Mouse (Mus musculus) right cerebral cortex, adult 18-20 months (tissue): ENCODE results near the gene Zfp874b.
"Not testable (repeated sequence)": the region's sequence is repeated elsewhere in the genome, so short reads cannot be mapped to it uniquely, and the experiment has no call there.

Experiments used
- DNase-seq: peaks from one replicate; pipeline ENCODE4 v3.0.0; 2022; ENCODE audit warnings: mixed read lengths

The Zfp874b gene

DNA sequence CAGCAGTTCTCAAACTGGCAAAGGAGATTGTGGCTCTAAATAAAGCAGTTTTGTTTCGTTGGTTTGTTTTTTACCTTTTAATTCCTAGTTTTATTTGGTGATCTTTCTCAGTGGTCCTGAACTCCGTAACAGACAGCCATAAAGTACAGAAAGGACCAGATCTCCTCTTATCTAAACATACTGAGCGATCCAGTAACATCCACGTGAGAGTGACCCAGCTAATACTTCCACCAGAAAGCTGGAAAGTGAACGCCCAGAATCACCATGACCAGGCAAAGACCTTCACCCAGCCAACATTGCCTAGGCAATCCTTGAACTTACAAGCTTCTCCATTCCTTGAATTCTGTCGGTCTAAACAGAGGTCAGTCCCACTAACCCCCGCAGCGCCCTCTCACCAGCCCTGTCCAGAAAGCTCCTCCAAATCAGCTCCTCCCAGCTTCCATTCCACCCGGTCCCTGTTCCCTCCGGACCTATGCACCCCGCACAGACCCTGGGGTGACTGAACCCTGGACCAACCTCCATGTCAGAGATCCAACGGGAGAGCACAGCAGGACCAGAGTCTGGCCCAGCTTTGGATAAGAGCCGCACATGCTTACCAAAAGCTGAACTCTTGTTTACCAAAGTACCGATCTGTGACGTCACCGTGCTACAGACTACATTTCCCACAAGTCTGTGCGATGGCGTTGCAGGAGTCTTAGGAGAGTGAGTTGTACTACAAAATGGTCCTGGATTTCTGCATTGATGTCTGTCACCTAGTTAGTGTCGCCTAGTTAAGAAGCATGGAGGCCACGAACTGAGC is at the start of gene Zfp874b:
Gene Zfp874b, minus strand, starts transcription at position 634 of the 799 bp plus-strand sequence.
- peak; percentile 91 for DNase-seq

DNA sequence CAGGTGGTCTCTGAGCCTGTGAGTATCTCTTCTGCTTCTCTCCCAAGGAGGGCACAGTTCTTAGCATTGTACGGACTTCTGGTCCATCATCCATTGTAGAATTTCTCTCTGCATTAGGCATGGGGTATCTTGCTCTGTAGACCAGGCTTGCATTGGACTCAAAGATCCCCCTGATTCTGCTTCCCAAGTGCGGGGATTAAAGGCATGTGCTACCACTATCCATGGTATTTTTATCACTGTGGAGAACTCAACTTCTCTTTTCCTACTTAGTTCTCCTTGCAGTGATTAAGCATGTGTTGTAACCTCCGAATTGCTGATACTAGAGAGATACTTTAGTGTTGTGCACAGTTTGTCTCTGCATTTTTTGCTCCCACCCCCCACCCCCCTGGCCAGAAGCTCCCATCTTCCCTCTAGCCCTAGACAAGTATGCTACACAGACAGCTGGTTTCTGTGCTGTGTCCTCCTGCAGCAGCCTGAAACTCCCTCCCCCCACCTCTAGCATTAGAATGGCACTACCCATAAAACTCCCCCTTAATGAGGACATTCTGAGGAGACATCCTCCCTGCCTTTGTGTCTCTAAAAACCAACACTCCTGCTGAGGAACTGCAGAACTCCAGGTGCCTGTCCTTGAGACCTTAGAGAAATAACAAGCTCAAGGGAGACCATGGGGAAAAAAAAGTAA is 43.1 kb upstream of the Zfp874b start:
- no peak for DNase-seq

DNA sequence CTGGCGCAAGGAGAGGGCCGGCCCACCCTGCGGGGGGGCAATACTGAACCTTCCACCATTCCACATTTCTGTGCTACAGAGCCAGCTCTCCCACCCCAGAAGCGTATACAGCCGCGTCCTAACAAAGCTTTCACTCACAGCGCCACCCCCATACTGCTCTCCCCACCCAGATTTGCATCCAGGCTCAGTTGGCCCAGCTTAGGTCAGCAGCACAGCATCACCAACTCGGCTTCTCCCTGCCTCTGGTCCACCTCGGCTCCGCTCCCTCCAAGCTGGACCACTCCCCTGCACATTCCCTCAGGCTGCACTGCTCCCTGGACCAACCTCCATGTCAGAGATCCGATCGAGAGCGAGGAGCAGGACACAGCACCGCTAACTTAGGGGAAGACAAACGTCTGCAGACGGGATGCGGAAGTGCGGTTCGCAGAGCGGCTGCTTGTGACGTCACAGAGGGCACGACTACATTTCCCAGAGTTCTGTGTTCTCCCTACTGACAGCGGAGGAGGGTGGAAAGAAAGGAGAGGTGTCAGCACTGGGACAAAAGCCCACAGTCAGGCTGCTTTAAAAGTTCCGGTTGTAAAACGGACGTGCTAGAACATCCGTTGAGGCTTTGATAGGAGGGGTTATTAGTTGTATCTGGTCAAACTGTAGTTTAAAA is 41.8 kb upstream of the Zfp874b start, which contains the start of the genes Gm26965 and Zfp87:
Gene Gm26965, minus strand, starts transcription at position 399 of the 658 bp plus-strand sequence.
Gene Zfp87, minus strand, starts transcription at position 425 of the 658 bp plus-strand sequence.
- peak; percentile 96 for DNase-seq

DNA sequence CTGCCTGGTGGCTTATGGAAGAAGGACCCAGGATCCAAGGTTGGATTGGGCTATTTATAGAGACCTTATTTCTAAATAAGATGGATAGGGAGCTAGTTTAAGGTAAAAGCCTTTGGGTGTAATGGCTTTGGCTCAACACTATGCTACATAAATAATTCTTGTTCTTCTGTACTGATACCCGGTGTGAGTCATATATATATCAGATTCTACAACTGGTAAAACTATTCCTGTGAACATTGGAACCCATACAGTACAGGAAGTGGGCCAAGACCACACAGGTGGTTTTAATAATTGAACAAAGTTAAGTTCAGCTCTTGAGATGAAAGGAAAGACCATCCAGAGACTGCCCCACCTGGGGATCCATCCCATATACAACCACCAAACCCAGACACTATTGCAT is 16.9 kb upstream of the Zfp874b start:
- no peak for DNase-seq

DNA sequence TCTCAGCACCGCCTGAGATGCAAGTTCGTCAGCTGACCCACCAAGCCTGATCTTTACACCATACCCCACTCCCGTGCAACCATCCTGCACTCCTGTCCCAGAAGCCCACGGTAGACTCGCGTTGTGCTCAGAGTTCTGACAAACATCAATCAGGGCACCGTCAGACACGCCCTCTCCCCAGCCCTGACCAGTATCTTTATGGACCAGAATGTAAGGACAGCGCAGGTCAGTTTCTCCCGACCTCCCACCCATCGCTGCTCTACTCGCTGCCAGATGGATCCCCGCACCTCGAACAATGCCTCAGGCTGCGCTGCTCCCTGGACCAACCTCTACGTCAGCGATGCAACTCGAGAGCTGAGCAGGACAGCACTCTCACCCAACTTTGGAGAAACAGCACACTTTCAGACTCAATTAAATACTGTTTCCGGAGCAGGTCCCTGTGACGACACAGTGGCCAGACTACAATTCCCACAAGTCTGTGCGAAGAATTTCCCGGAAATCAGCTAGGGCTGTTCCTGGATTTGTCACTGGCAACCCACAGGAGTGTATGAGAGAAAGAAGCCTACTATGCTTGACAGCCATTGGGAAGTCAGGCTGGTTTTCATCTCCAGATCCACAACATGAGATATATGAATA is 16.1 kb upstream of the Zfp874b start, which contains the start of gene Zfp58:
Gene Zfp58, minus strand, starts transcription at position 472 of the 636 bp plus-strand sequence.
- DNase-seq, result peak; percentile 92

DNA sequence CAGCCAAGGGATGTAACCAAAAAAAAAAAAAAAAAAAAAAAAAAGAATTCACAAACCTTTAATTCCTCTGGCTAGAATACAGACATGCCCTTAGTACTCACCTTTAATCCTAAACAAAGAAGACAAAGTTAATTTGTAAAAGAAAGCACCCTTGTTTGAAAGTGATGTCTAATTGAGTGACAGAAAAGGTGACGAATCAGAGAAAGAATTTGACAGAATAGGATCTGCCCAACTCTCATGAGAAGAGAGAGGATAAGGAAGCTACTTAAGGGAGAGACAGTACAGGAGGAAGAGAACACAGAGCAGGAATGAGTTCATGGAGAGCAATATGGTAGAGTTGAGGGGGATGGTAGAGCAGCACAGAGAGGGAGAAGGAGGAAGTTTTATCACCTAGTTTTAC is 11.6 kb upstream of the Zfp874b start:
- no peak for DNase-seq

DNA sequence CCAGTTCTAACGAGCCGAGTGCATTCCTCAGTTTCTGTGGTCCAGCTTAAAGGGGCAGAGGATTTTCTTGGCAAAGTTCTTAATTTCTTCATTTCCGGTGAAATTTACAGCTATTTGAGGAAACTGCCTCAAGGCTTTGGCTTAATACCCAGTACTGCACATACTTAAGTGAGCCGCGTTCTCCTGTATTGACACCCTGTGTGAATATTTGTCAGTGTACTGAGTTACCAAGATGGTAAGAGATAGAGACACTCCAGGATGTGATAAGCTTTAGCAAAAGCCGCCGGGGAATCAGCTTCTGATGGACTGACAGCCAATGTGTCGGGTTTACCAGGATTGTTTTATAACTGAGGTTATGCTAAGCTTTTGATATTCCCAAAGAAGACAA is 360 bp upstream of the Zfp874b start:
- peak; percentile 6 for DNase-seq

DNA sequence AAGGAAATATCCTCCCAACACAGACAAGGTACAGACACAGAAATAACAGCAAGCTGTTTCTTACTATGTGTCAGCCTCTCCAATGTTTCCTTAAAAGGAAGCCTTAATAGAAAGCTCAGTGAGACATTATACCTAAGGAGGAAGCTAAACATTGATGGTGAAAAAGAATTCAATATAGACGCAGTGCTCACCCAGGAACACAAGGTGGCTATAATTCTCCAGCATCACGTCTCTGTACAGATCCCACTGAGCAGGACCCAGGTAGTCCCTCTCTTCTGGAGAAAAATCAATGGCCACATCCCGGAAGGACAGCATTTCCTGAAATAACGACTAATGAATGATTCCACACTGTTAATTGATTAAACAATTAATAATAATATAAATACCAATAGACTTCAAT is 2.5 kb downstream of the Zfp874b start:
- DNase-seq, result no peak

DNA sequence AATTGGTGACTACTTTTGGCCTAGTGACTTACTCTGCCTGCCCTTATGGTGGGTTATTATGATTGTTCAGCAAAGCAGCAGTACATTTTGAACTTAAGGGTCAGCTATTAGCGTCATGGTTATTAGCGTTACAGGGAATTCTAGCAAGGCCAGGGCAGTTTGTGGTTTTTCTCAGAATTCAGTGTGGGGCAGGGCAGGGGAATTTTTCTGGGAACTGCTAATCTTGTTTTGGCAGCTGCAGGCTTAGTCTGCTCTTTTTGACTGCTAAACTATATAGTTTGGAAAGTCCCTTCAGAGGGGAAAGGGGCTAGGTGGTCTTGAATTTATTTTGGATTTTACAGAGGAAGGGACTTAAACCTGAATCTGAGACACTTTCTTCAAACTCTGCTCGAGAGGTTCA is 14.8 kb downstream of the Zfp874b start:
- no peak for DNase-seq

DNA sequence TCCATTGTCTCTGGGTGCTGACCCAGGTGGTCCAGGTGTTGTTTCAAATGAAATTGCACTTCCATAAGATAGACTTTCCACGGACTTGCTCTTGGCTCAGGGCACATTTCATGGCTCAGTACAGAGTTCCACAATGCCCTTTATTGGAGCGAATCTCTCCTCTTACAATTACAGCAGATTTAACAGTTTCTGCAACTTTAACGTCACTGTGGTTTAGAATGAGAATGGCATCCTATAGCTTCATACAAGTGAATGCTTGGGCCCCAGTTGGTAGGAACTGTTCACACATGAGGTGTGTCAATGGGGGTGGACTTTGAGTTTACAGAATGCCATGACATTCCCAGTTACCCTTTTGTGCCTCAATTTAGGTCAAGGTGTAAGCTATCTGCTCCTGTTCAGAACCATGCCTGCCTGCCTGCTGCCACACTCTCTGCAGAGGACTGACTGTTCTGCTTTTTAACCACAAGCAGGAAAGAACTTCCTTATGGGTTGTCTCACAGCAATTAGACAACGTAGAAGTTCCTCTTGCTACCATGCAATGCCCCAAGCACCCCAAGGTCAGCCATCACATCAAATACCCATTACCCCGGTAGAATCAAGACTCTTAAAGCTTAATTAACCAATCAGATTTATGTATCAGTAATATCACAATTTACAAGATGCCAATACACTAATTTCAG is 20.4 kb downstream of the Zfp874b start:
- DNase-seq, result not testable (repeated sequence)

DNA sequence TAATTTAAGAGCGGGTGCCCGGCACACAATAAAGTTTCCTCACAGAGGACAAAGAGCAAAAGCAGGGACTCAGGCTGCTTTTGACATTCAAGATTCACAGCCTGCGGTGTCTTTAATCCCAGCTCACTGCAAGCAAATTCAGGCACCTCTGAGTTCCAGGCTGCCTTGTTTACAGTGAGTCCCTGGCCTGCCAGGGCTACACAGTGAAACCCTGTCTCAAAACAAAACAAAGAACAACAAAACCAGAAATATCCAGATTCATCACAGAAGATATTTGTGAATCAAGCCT is 32.1 kb downstream of the Zfp874b start:
- DNase-seq, result no peak

DNA sequence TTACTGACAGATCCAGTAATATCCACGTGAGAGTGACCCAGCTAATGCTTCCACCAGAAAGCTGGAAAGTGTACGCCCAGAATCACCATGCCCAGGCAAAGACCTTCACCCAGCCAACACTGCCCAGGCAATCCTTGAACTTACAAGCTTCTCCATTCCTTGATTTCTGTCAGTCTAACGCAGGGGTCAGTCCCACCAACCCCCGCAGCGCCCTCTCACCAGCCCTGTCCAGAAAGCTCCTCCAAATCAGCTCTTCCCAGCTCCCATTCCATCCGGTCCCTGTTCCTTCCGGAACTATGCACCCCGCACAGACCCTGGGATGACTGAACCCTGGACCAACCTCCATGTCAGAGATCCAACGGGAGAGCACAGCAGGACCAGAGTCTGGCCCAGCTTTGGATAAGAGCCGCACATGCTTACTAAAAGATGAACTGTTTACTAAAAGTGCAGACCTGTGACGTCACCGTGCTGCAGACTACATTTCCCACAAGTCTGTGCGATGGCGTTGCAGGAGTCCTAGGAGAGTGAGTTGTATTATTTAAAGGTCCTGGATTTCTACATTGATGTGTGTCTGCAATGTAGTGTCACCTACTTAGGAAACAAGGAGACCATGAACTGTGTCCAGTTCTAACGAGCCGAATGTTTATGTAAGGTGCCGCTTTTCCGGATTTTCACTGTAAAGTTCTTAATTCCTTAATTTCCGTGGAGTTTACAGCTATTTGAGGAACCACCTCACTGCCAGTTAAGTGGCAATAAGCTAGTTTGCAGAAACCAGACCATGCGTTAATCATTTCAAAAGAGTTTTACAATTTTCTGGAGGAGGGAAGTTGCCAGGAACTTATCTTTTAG is 32.7 kb downstream of the Zfp874b start, which contains the start of gene Zfp874a:
Gene Zfp874a, minus strand, starts transcription at position 453 of the 849 bp plus-strand sequence.
- DNase-seq, result peak; percentile 95

DNA sequence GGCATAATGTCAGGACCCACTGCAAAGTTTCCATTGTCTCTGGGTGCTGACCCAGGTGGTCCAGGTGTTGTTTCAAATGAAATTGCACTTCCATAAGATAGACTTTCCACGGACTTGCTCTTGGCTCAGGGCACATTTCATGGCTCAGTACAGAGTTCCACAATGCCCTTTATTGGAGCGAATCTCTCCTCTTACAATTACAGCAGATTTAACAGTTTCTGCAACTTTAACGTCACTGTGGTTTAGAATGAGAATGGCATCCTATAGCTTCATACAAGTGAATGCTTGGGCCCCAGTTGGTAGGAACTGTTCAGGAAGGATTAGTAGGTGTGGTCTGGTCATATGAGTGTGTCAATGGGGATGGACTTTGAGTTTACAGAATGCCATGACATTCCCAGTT is 47.0 kb downstream of the Zfp874b start:
- DNase-seq, result not testable (repeated sequence)

DNA sequence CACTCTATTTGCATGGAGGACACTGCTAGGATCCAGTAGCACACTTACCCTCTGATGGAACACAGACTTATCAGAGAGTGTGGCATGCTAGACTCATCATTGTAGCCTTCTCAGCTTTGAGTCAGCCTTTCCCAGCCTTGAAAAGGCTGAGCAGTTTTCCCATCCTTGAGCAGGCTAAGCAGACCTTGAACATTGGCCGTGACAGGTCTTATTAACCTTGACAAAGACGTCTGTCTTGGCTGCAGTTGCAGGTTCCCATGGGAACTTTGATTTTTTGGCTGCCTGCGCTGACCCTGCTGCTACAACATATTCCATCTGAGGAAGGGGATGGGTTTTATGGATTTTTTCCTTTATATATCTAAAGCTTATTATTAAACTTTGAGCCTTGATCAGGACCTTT is 55.9 kb downstream of the Zfp874b start:
- DNase-seq, result no peak

DNA sequence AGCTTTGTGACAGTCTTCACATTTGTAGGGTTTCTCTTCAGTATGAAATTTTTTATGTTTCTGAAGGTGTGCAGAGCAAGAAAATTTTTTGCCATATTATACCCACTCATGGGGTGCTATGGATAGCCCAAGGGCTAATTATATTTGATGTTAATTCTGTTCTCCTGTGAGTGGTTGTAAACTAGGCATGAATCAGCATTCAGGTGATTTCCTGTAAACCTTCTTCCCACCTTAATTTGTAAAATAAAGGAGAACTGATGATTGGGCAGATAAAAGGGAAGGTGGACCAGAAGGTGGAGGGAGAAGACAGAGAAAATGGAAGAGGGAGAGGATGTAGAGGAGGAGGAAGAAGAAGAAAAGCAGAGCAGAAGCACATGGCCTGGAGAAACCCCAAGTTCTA is 58.4 kb downstream of the Zfp874b start:
- not testable (repeated sequence) for DNase-seq

DNA sequence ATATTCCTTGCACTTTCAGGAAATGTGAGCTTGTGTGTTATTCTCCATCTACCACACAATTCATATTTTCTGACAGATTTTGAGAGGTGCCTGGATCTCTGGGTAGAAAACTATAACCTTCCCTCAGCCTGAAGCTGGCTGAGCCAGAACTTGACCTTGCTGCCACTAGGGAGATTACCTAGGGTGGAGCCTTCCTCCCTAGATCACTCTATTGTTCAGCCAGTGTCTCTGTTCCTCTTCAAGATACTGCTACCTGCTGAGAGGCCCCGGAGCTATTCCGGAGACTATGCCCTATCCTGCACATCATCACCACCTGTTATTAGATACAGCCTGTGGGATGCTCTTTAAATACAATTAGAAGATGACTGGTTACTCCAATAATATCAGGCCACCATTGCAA is 61.5 kb downstream of the Zfp874b start:
- not testable (repeated sequence) for DNase-seq
